Mouse (Mus musculus) thymus, adult 18-20 months (tissue): ENCODE results near the gene Snapc1.

Experiments
- DNase-seq, 2 experiments: peaks; one replicate each; pipeline ENCODE4 v3.0.0; 2022; ENCODE audit warnings: mixed read lengths in 2 of 2

The Snapc1 gene

GRCm38 (mm10) chr12:73964291-73965281 is at the start of gene Snapc1:
Gene Snapc1 (plus strand): TSS chr12:73964481.
- DNase-seq = peak; percentile 93 to 96

GRCm38 (mm10) chr12:73918479-73918878 is 45.8 kb upstream of the Snapc1 start:
- no peak for DNase-seq

DNA sequence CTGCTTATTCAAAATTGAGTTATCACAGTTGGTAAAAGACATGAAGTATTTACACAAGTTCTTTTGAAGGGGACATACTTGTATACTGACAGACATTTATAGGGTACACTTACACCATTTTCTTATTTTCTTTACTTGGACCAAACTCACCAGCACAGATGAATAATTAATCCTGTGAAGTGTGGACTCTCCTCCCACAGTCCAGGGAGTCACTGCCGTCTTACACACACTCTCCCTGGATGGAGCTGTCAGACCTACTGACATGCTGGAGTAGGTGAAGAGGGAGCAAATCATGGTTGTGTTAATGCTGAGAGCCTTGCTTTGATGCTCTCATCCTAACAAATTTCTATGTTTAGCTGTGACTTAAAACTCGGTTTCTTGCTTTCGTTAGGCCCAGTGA is 34.0 kb upstream of the Snapc1 start:
- no peak for DNase-seq

GRCm38 (mm10) chr12:73931274-73931673 is 33.0 kb upstream of the Snapc1 start:
- DNase-seq = peak; percentile 11 to 33

DNA sequence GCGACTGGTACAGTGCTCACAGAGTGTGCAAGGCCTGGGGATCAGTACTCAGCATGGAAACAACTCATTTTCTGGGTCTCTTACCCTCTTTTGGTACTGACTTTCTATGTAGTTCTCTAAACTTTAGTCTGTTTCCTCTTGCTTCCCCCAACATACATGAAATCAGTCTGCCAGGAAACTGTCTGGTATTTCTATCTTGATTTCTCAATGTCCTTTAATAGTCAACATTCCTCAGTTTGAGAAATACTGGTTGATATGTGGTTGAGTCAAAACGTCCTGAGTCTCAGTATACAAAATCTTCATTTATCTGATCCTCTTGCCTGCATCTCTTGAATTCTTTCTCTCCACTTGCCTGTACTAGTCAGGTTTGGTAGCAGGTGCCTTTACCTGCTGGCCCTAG is 29.8 kb upstream of the Snapc1 start:
- DNase-seq = no peak

DNA sequence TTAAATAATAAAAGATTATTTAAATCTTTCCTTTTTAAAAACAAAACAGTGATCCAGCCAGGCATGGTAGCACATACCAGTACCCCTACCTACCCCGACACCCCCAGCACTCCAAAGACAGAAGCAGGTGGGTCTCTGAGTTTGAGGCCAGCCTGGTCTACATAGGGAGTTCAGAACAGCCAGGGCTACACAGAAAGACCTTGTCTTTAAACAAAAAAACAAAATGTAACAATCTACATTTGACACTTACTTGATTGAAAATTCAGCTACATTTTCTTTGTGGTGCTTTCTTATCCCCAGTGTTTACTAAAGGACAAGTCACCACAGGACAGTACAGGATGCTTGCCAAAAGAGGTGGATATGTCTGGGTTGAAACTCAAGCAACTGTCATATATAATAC is 26.9 kb upstream of the Snapc1 start, which contains the start of gene Gm49321:
Gm49321 (plus strand) TSS at position 301 of the 400 bp plus-strand sequence.
- DNase-seq = no peak

- DNase-seq = no peak
Measured at GRCm38 (mm10) chr12:73939542-73939941, 24.7 kb upstream of the Snapc1 start.

GRCm38 (mm10) chr12:73948415-73948814 is 15.9 kb upstream of the Snapc1 start:
- no peak for DNase-seq

GRCm38 (mm10) chr12:73949318-73950058 is 14.8 kb upstream of the Snapc1 start:
- no peak for DNase-seq

DNA sequence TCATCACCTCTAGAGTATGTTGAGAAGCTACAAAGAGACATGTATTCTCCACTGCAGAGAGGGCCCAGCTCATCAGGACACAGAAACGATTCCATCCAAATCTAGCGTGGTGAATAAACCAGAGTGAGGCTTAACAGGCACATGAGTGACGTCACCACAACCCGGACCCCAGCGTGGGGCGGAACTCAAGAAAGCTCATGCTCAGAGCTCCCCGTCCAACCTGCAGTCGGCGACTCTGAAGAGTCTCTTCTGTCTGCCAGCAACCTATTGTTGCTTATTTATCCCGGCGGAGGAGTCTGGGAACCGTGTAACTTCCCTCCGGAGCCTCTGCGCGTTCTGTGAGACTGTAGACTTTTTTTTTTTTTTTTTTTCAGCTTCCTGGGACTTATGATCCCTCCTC is 11.4 kb upstream of the Snapc1 start:
- peak; percentile 53 to 54 for DNase-seq

DNA sequence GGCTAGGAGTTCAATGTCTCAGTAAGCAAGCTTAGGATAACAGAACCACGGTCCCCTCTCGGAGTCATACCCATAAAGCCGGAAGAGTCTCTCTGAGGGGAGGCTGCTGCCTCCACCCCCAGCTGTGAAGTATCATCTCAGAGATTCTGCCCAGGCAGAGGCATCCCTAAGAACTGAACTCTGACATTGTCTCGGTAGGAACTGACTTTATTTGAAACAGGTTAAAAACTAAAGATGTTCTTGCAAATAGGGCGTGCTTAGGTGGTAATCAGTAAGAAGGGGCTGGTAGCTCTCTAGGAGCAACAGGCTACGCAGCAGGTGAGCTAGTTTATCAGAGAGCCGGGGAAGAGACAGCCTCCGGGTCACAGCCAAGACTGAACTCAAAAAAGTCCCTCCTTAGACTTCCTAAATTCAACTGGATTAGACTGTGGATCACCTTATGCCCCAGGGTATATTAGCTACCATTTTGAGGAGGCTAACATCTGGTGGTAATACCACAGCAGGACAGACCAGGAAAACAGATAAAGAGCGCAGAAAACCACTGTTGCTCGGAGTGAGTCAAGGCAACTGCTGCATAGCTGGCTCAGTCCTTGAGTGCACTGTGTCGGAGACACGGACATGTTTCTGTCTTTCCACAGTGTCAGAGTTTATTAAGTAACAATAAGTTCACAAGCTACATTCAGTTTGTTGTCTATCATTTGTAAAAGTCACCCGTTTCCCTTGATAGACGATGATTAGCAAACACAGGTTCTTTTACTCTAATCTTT is 10.7 kb upstream of the Snapc1 start:
- peak in 1 of 2 experiments; percentile 15 for DNase-seq

- no peak for DNase-seq
Measured at GRCm38 (mm10) chr12:73954785-73955184, 9.5 kb upstream of the Snapc1 start.

DNA sequence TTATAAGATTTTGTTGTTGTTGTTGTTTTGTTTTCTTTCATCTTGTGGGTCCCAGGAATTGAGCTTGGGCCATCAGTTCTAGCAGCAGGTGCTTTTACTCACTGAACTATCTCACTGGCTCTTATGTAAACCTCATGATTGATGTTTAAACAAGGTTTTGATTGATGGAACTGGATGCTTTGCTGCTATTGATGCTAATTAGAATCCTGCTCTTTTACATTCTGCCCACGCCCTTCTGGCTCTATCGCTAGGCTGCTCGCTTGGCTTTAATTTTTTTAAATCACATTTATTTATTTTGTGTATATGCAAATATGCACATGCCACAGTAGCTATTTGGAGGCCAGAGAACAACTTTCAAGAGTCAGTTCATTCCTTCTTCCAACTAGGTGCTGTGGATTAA is 6.6 kb upstream of the Snapc1 start:
- no peak for DNase-seq

DNA sequence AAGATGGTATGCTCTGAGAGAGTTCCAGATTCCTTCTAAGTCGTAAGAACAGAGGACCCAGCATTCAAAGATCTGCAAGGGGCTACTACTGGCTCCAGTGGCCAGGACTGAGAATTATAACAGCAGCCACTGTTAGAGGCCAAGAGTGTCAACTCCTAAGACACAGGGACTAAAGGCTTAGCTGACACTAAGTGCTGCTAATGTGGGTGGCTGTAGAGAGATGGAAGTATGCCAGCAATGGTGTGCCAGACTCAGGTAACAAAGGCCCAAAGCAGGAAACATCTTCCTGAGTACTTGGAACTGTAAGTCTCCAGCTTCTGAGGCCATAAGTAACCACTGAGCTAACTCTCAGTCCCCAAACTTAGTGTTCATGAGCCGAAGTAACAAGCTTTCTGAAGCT is 5.5 kb upstream of the Snapc1 start:
- DNase-seq = no peak

DNA sequence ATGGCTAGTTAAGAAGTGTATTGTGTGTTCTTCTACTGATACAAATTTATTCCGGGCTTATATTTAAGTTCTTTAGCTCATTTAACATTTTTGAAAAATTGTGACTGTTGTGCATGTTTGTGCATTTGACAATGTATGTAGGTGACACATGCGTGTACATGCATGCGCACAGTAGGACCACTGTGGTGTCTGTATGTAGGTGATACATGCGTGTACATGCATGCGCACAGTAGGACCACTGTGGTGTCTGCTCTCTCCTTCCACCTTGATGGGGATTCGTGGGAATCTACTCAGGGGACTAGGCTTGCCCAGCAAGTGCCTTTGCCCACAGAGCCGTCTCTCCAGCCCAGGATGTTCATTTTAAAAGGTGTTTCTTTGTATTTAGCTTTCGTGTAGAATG is 4.9 kb downstream of the Snapc1 start:
- no peak for DNase-seq

- DNase-seq = no peak
Measured at GRCm38 (mm10) chr12:73974584-73974983, 10.3 kb downstream of the Snapc1 start.

GRCm38 (mm10) chr12:73978144-73978543 is 13.9 kb downstream of the Snapc1 start:
- DNase-seq = no peak

GRCm38 (mm10) chr12:73979667-73980066 is 15.4 kb downstream of the Snapc1 start:
- no peak for DNase-seq

GRCm38 (mm10) chr12:73982533-73982932 is 18.3 kb downstream of the Snapc1 start:
- DNase-seq = no peak

DNA sequence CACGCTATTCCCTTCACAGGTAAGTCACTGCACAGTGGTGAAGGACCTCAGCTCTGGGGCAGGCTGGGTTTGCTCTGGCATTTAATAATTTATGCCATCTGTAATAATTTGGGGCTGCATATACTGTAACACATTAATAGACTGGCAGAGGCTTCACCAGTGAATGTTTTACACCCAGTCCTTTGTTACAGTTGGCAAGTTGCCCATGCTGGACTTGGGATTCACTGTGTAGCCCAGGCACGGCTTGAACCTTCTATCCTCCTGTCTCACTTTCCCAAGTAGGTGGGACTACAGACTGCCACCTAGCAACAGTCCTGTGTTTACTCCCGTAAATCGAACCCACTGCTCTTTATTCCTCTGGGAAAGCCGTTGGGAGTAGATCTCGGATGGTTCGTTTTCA is 22.0 kb downstream of the Snapc1 start:
- DNase-seq = no peak

DNA sequence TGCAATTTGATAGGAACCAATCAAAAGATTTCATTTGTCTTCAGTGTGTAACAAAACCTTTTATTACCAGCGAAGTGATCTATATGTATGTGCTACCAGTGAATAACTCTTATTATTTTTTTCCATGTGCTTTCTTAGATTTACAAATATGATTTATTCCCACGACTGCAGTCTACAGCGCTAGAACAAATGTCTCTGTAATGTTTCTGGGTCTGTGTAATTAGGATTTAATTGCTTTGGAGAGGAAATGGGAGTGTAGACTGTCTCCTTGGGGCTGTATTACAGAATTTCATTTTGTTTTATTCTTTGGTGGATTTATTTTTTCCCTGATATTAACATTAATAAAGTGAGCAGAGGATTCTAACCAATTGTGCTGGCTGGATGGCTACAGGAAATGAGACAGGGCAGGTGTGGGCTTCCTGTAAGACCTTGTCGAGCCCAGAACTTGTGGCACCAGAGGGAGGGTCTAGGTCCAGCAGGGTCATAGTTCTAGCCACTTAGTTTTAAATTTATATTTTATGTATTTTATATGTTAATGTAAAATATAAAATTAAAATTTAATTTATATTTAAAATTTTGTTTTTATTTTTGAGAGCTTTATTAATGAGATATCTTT is 24.2 kb downstream of the Snapc1 start:
- no peak for DNase-seq

GRCm38 (mm10) chr12:73989594-73989993 is 25.3 kb downstream of the Snapc1 start:
- peak; percentile 35 to 49 for DNase-seq
